Mouse (Mus musculus) cortical plate, adult 2 months (tissue): ENCODE data around the gene St3gal5.

Source experiments
- CTCF ChIP-seq: fragments of 200-500 bp; IDR thresholded peaks from 2 replicates; pipeline ENCODE4 v1.5.1; 2011; ENCODE audit warnings: mild to moderate bottlenecking, control low read depth, low read length; ENCODE audit not compliant: insufficient read depth; ENCODE audit errors: extremely low read depth
- POLR2A ChIP-seq: fragments of 200-500 bp; IDR thresholded peaks from 2 replicates; pipeline ENCODE4 v1.6.1; 2011; ENCODE audit warnings: mild to moderate bottlenecking, low read length, control low read depth; ENCODE audit not compliant: insufficient read depth; ENCODE audit errors: extremely low read depth

- TF ChIP-seq CTCF, result no peak
- no peak for TF ChIP-seq POLR2A
These were observed 63.6 kb downstream of the St3gal5 start for GRCm38 (mm10) chr6:72160991-72161390.
